Mouse (Mus musculus): ENCODE data around the gene Dph1.

DNA sequence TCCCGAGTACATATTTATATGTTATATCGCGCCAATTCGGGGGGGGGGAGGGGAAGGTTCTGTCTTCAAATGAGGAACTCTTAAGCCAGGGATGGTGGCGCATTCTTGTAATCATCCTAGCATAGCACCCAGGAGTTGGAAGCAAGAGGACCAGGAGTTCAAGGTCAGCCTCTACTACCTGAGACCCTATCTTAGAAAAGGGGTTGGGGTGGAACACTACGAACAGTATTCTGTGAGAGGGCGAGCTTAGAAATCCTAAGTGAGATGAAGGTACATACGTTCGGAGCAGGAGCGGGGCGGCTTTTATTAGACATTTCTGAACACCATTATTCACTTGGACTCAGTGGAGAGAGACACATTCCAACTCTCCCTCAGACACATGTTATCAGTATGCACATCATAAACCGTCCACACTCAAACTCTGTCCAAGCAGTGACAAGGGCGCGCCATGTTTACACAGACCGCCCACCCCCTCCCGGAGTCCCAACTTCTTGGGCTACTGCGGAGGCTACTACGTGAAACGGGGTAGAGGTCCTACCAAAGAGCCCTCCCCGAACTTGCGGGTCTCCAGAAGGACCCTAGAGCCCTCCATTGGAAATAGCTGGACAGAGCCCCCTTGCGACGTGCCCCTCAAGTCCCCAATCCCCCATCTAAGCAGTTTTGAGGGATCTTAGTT, 21.5 kb downstream of the Dph1 start, which contains the start of gene Hic1:
- TF ChIP-seq CTCF (IDR thresholded peaks at IDR 0.05; ENCODE audit: low read depth, low read length), result no peak
- no peak for TF ChIP-seq GATA1 (IDR thresholded peaks at IDR 0.05; ENCODE audit: borderline replicate concordance, low read length)
- no peak for TF ChIP-seq POLR2AphosphoS5 (IDR thresholded peaks at IDR 0.05; ENCODE audit: insufficient replicate concordance, low read depth, low read length)
- no peak for TF ChIP-seq TAL1 (conservative IDR thresholded peaks at IDR 0.05; ENCODE audit: low read depth, low read length)
